Mouse (Mus musculus): ENCODE data around the gene P2ry2. TPM values are rescaled to one million over a fixed set of nuclear protein-coding genes. Genes with fewer than 3 reads are reported as not detected.

The P2ry2 gene
- total and polyA plus RNA-seq, 3 experiments = 0.87 to 1.7 (median 1.4) TPM

GRCm38 (mm10) chr7:101017492-101017891 lies 4.8 kb upstream of the P2ry2 start:
- no peaks in the 10 kb centered on the region for H3K79me2 ChIP-seq (replicated peaks; ENCODE audit: control insufficient read depth, extremely low read depth, insufficient read depth, poor library complexity, severe bottlenecking)
- no peak for TF ChIP-seq KAT2A (IDR thresholded peaks at IDR 0.05; ENCODE audit: insufficient replicate concordance, low read length)
- TF ChIP-seq ELF1 (IDR thresholded peaks at IDR 0.05; ENCODE audit: low read depth, low read length) = no peak
- TF ChIP-seq MAFK (IDR thresholded peaks at IDR 0.05; ENCODE audit: insufficient replicate concordance, low read length) = no peak
- TF ChIP-seq JUN (IDR thresholded peaks at IDR 0.05; ENCODE audit: insufficient read depth, low read depth, low read length) = no peak
- TF ChIP-seq NELFE (IDR thresholded peaks at IDR 0.05; ENCODE audit: low read depth, low read length) = no peak
- no peak for TF ChIP-seq POLR2A (IDR thresholded peaks at IDR 0.05; ENCODE audit: low read depth, low read length)
- no peak for TF ChIP-seq ZMIZ1 (IDR thresholded peaks at IDR 0.05; ENCODE audit: low read depth, low read length)
- no peak for TF ChIP-seq TBP (conservative IDR thresholded peaks at IDR 0.05; ENCODE audit: low read depth, low read length)
- TF ChIP-seq MYC (IDR thresholded peaks at IDR 0.05; ENCODE audit: low read depth, low read length) = no peak
- TF ChIP-seq RCOR1 (conservative IDR thresholded peaks at IDR 0.05; ENCODE audit: low read depth, low read length) = no peak
- dilution Hi-C loops (cut with MboI; ENCODE audit: extremely low pct_ligation_motif_present, extremely low pct_unique_long_range_greater_than_20kb, low sequenced_read_pairs) (no loop called here), in situ Hi-C loops (cut with MboI; ENCODE audit: low pct_ligation_motif_present, low pct_unique_long_range_greater_than_20kb, low sequenced_read_pairs) (no loop called here)
- H3K4me3 ChIP-seq (replicated peaks in 1 of 3; ENCODE audit: low read depth in 2 of 3, low read length in 2 of 3, poor library complexity in 1 of 3) = no peak overlapping the region
- H3K36me3 ChIP-seq (replicated peaks in 1 of 2; ENCODE audit: control insufficient read depth in 1 of 2, insufficient read depth in 1 of 2, low read length in 1 of 2) = no peaks in the 10 kb centered on the region
- peaks cover 13% of the 10 kb centered on the region for H3K27me3 ChIP-seq (replicated peaks)
- H3K27ac ChIP-seq (ENCODE audit: insufficient read depth, low read depth) = no peak overlapping the region
- DNase-seq (ENCODE audit: extremely low read depth) = no peak
- peaks cover 4 to 7% of the 10 kb centered on the region in 2 experiments; a peak in 3 of 4 replicates for H3K4me1 ChIP-seq (ENCODE audit: control insufficient read depth in 1 of 2, insufficient read depth in 2 of 2)
- no peak overlapping the region for H3K9ac ChIP-seq (ENCODE audit: insufficient read depth, low read depth)
- H3K4me2 ChIP-seq (ENCODE audit: insufficient read depth, low read depth, poor library complexity, severe bottlenecking) = no peak overlapping the region
- no peaks in the 10 kb centered on the region for H3K9me3 ChIP-seq (replicated peaks; ENCODE audit: low read length)

GRCm38 (mm10) chr7:101017021-101017461 lies 4.4 kb upstream of the P2ry2 start:
- no peaks in the 10 kb centered on the region for H3K79me2 ChIP-seq (replicated peaks; ENCODE audit: control insufficient read depth, extremely low read depth, insufficient read depth, poor library complexity, severe bottlenecking)
- dilution Hi-C loops (cut with MboI; ENCODE audit: extremely low pct_ligation_motif_present, extremely low pct_unique_long_range_greater_than_20kb, low sequenced_read_pairs) = no loop called here
- peaks cover 7 to 11% of the 10 kb centered on the region in 2 experiments for H3K4me1 ChIP-seq (ENCODE audit: control insufficient read depth in 1 of 2, insufficient read depth in 2 of 2)
- no peaks in the 10 kb centered on the region for H3K9me3 ChIP-seq (replicated peaks; ENCODE audit: low read length)
- peaks cover 17% of the 10 kb centered on the region for H3K27me3 ChIP-seq (replicated peaks)
- H3K4me2 ChIP-seq (ENCODE audit: insufficient read depth, low read depth, poor library complexity, severe bottlenecking) = no peak overlapping the region
- no peak overlapping the region for H3K27ac ChIP-seq (ENCODE audit: insufficient read depth, low read depth)
- TF ChIP-seq ELF1 (IDR thresholded peaks at IDR 0.05; ENCODE audit: low read depth, low read length) (no peak), IRF4 (IDR thresholded peaks at IDR 0.05; ENCODE audit: low read depth, low read length) (no peak)
- H3K36me3 ChIP-seq (replicated peaks in 1 of 2; ENCODE audit: control insufficient read depth in 1 of 2, insufficient read depth in 1 of 2, low read length in 1 of 2) = no peaks in the 10 kb centered on the region
- in situ Hi-C loops (cut with MboI; ENCODE audit: low pct_ligation_motif_present, low pct_unique_long_range_greater_than_20kb, low sequenced_read_pairs) = no loop called here
- no peak for DNase-seq (ENCODE audit: extremely low read depth)
- no peak overlapping the region for H3K4me3 ChIP-seq (replicated peaks in 1 of 3; ENCODE audit: low read depth in 2 of 3, low read length in 2 of 3, poor library complexity in 1 of 3)
- H3K9ac ChIP-seq (ENCODE audit: insufficient read depth, low read depth) = no peak overlapping the region

- Histone ChIP-seq H3K79me2 (replicated peaks; ENCODE audit: control insufficient read depth, extremely low read depth, insufficient read depth, poor library complexity, severe bottlenecking) (no peaks in the 10 kb centered on the region), H3K27ac (ENCODE audit: insufficient read depth, low read depth) (no peak overlapping the region), H3K4me2 (ENCODE audit: insufficient read depth, low read depth, poor library complexity, severe bottlenecking) (no peak overlapping the region), H3K27me3 (replicated peaks) (peaks cover 36% of the 10 kb centered on the region), H3K4me3 (replicated peaks in 1 of 3; ENCODE audit: low read depth in 2 of 3, low read length in 2 of 3, poor library complexity in 1 of 3) (no peak overlapping the region), H3K9ac (ENCODE audit: insufficient read depth, low read depth) (no peak overlapping the region), H3K4me1 (ENCODE audit: control insufficient read depth in 1 of 2, insufficient read depth in 2 of 2) (peaks cover 11 to 14% of the 10 kb centered on the region in 2 experiments), H3K36me3 (replicated peaks in 1 of 2; ENCODE audit: control insufficient read depth in 1 of 2, insufficient read depth in 1 of 2, low read length in 1 of 2) (no peaks in the 10 kb centered on the region), H3K9me3 (replicated peaks; ENCODE audit: low read length) (no peaks in the 10 kb centered on the region)
- no peak for DNase-seq (ENCODE audit: extremely low read depth)
- in situ Hi-C loops (cut with MboI; ENCODE audit: low pct_ligation_motif_present, low pct_unique_long_range_greater_than_20kb, low sequenced_read_pairs) = loop anchor here (5.0 kb wide), 1 partner anchor 32 kb away; no protein-coding TSS in a partner anchor
- dilution Hi-C loops (cut with MboI; ENCODE audit: extremely low pct_ligation_motif_present, extremely low pct_unique_long_range_greater_than_20kb, low sequenced_read_pairs) = no loop called here
- no peak for TF ChIP-seq TCF12 (IDR thresholded peaks at IDR 0.05; ENCODE audit: low read depth, low read length)
Observed at GRCm38 (mm10) chr7:101014985-101015384, 2.3 kb upstream of the P2ry2 start.
